Mouse (Mus musculus): ENCODE data around the gene P2ry14. TPM values are rescaled to one million over a fixed set of nuclear protein-coding genes. Genes with fewer than 3 reads are reported as not detected.

Gene P2ry14
- total RNA-seq, 1 experiment, result 0.18 TPM

GRCm38 (mm10) chr3:59097421-59097820, 56.0 kb downstream of the P2ry14 start:
- Histone ChIP-seq H3K36me3 (ENCODE audit: control insufficient read depth, insufficient read depth, low read length, poor library complexity, severe bottlenecking) (no peaks in the 10 kb centered on the region), H3K27ac (ENCODE audit: insufficient read depth, low read depth, low read length, poor library complexity, severe bottlenecking) (no peak overlapping the region), H3K4me3 (ENCODE audit: insufficient read depth in 1 of 2, low read depth in 1 of 2, low read length in 2 of 2, poor library complexity in 1 of 2, severe bottlenecking in 1 of 2) (no peak overlapping the region), H3K9ac (ENCODE audit: insufficient read depth, low read depth, low read length, poor library complexity, severe bottlenecking) (no peak overlapping the region), H3K9me3 (ENCODE audit: control insufficient read depth, insufficient read depth, low read depth, low read length) (no peaks in the 10 kb centered on the region), H3K4me1 (ENCODE audit: control insufficient read depth in 2 of 2, insufficient read depth in 2 of 2, low read length in 2 of 2, poor library complexity in 1 of 2) (no peaks in the 10 kb centered on the region)
- TF ChIP-seq ZNF384 (IDR thresholded peaks at IDR 0.05; ENCODE audit: low read depth, low read length) (no peak), MAFK (IDR thresholded peaks at IDR 0.05; ENCODE audit: insufficient read depth, low read depth, low read length) (no peak), HCFC1 (IDR thresholded peaks at IDR 0.05; ENCODE audit: borderline replicate concordance, insufficient read depth, low read length) (no peak), CHD2 (IDR thresholded peaks at IDR 0.05; ENCODE audit: low read depth, low read length) (no peak), ZC3H11A (IDR thresholded peaks at IDR 0.05; ENCODE audit: borderline replicate concordance, low read depth, low read length) (no peak)
- in situ Hi-C loops (cut with MboI; ENCODE audit: low sequenced_read_pairs in 2 of 2, unreplicated experiment in 2 of 2), result no loop called here
- no peak for DNase-seq (ENCODE audit: low read depth, low spot score)

- no peak overlapping the region for H3K27ac ChIP-seq (ENCODE audit: insufficient read depth, low read depth, low read length, poor library complexity, severe bottlenecking)
- in situ Hi-C loops (cut with MboI; ENCODE audit: low sequenced_read_pairs in 2 of 2, unreplicated experiment in 2 of 2), result no loop called here
- no peak overlapping the region for H3K9ac ChIP-seq (ENCODE audit: insufficient read depth, low read depth, low read length, poor library complexity, severe bottlenecking)
- H3K4me3 ChIP-seq (ENCODE audit: insufficient read depth in 1 of 2, low read depth in 1 of 2, low read length in 2 of 2, poor library complexity in 1 of 2, severe bottlenecking in 1 of 2), result no peak overlapping the region
- no peaks in the 10 kb centered on the region for H3K36me3 ChIP-seq (ENCODE audit: control insufficient read depth, insufficient read depth, low read length, poor library complexity, severe bottlenecking)
- H3K9me3 ChIP-seq (ENCODE audit: control insufficient read depth, insufficient read depth, low read depth, low read length), result no peaks in the 10 kb centered on the region
- TF ChIP-seq HCFC1 (IDR thresholded peaks at IDR 0.05; ENCODE audit: borderline replicate concordance, insufficient read depth, low read length), result no peak
- TF ChIP-seq MAFK (IDR thresholded peaks at IDR 0.05; ENCODE audit: insufficient read depth, low read depth, low read length), result no peak
- DNase-seq (ENCODE audit: low read depth, low spot score), result no peak
- H3K4me1 ChIP-seq (ENCODE audit: control insufficient read depth in 2 of 2, insufficient read depth in 2 of 2, low read length in 2 of 2, poor library complexity in 1 of 2), result no peaks in the 10 kb centered on the region
These were observed 60.7 kb downstream of the P2ry14 start for GRCm38 (mm10) chr3:59092702-59093101.

GRCm38 (mm10) chr3:59080919-59081318, 72.5 kb downstream of the P2ry14 start:
- Histone ChIP-seq H3K9ac (ENCODE audit: insufficient read depth, low read depth, low read length, poor library complexity, severe bottlenecking) (no peak overlapping the region), H3K36me3 (ENCODE audit: control insufficient read depth, insufficient read depth, low read length, poor library complexity, severe bottlenecking) (no peaks in the 10 kb centered on the region), H3K4me3 (ENCODE audit: insufficient read depth in 1 of 2, low read depth in 1 of 2, low read length in 2 of 2, poor library complexity in 1 of 2, severe bottlenecking in 1 of 2) (no peak overlapping the region), H3K4me1 (ENCODE audit: control insufficient read depth in 2 of 2, insufficient read depth in 2 of 2, low read length in 2 of 2, poor library complexity in 1 of 2) (peaks cover 2 to 5% of the 10 kb centered on the region in 2 experiments; a peak in 1 of 4 replicates), H3K9me3 (ENCODE audit: control insufficient read depth, insufficient read depth, low read depth, low read length) (no peaks in the 10 kb centered on the region), H3K27ac (ENCODE audit: insufficient read depth, low read depth, low read length, poor library complexity, severe bottlenecking) (no peak overlapping the region)
- in situ Hi-C loops (cut with MboI; ENCODE audit: low sequenced_read_pairs in 2 of 2, unreplicated experiment in 2 of 2), result no loop called here
- DNase-seq (ENCODE audit: low read depth, low spot score), result no peak
- TF ChIP-seq ZNF384 (IDR thresholded peaks at IDR 0.05; ENCODE audit: low read depth, low read length), result no peak
- no peak for TF ChIP-seq MAFK (IDR thresholded peaks at IDR 0.05; ENCODE audit: insufficient read depth, low read depth, low read length)
- no peak for TF ChIP-seq CHD2 (IDR thresholded peaks at IDR 0.05; ENCODE audit: low read depth, low read length)
- TF ChIP-seq ZC3H11A (IDR thresholded peaks at IDR 0.05; ENCODE audit: borderline replicate concordance, low read depth, low read length), result no peak
- no peak for TF ChIP-seq HCFC1 (IDR thresholded peaks at IDR 0.05; ENCODE audit: borderline replicate concordance, insufficient read depth, low read length)

GRCm38 (mm10) chr3:59080293-59080916, 73.0 kb downstream of the P2ry14 start:
- no peak for DNase-seq (ENCODE audit: low read depth, low spot score)
- TF ChIP-seq MAFK (IDR thresholded peaks at IDR 0.05; ENCODE audit: insufficient read depth, low read depth, low read length) (no peak), ZC3H11A (IDR thresholded peaks at IDR 0.05; ENCODE audit: borderline replicate concordance, low read depth, low read length) (no peak), CHD2 (IDR thresholded peaks at IDR 0.05; ENCODE audit: low read depth, low read length) (no peak), ZNF384 (IDR thresholded peaks at IDR 0.05; ENCODE audit: low read depth, low read length) (no peak), HCFC1 (IDR thresholded peaks at IDR 0.05; ENCODE audit: borderline replicate concordance, insufficient read depth, low read length) (no peak)
- in situ Hi-C loops (cut with MboI; ENCODE audit: low sequenced_read_pairs in 2 of 2, unreplicated experiment in 2 of 2), result no loop called here

GRCm38 (mm10) chr3:59079327-59079726, 74.1 kb downstream of the P2ry14 start:
- H3K4me1 ChIP-seq (ENCODE audit: control insufficient read depth in 2 of 2, insufficient read depth in 2 of 2, low read length in 2 of 2, poor library complexity in 1 of 2), result peaks cover 2 to 5% of the 10 kb centered on the region in 2 experiments; a peak in 1 of 4 replicates
- H3K9ac ChIP-seq (ENCODE audit: insufficient read depth, low read depth, low read length, poor library complexity, severe bottlenecking), result no peak overlapping the region
- in situ Hi-C loops (cut with MboI; ENCODE audit: low sequenced_read_pairs in 2 of 2, unreplicated experiment in 2 of 2), result no loop called here
- H3K9me3 ChIP-seq (ENCODE audit: control insufficient read depth, insufficient read depth, low read depth, low read length), result no peaks in the 10 kb centered on the region
- H3K27ac ChIP-seq (ENCODE audit: insufficient read depth, low read depth, low read length, poor library complexity, severe bottlenecking), result no peak overlapping the region
- no peaks in the 10 kb centered on the region for H3K36me3 ChIP-seq (ENCODE audit: control insufficient read depth, insufficient read depth, low read length, poor library complexity, severe bottlenecking)
- no peak overlapping the region for H3K4me3 ChIP-seq (ENCODE audit: insufficient read depth in 1 of 2, low read depth in 1 of 2, low read length in 2 of 2, poor library complexity in 1 of 2, severe bottlenecking in 1 of 2)
- peak; percentile 73 for DNase-seq (ENCODE audit: low read depth, low spot score)
- TF ChIP-seq MAFK (IDR thresholded peaks at IDR 0.05; ENCODE audit: insufficient read depth, low read depth, low read length), result peak; percentile 87
- no peak for TF ChIP-seq ZC3H11A (IDR thresholded peaks at IDR 0.05; ENCODE audit: borderline replicate concordance, low read depth, low read length)
- TF ChIP-seq CHD2 (IDR thresholded peaks at IDR 0.05; ENCODE audit: low read depth, low read length), result no peak
- no peak for TF ChIP-seq HCFC1 (IDR thresholded peaks at IDR 0.05; ENCODE audit: borderline replicate concordance, insufficient read depth, low read length)
- TF ChIP-seq ZNF384 (IDR thresholded peaks at IDR 0.05; ENCODE audit: low read depth, low read length), result no peak

More at GRCm38 (mm10) chr3:59080293-59080916, 73.0 kb downstream of the P2ry14 start:
- no peaks in the 10 kb centered on the region for H3K36me3 ChIP-seq (ENCODE audit: control insufficient read depth, insufficient read depth, low read length, poor library complexity, severe bottlenecking)
- peaks cover 2 to 5% of the 10 kb centered on the region in 2 experiments; a peak in 1 of 4 replicates for H3K4me1 ChIP-seq (ENCODE audit: control insufficient read depth in 2 of 2, insufficient read depth in 2 of 2, low read length in 2 of 2, poor library complexity in 1 of 2)
- no peak overlapping the region for H3K4me3 ChIP-seq (ENCODE audit: insufficient read depth in 1 of 2, low read depth in 1 of 2, low read length in 2 of 2, poor library complexity in 1 of 2, severe bottlenecking in 1 of 2)
- no peak overlapping the region for H3K27ac ChIP-seq (ENCODE audit: insufficient read depth, low read depth, low read length, poor library complexity, severe bottlenecking)
- H3K9me3 ChIP-seq (ENCODE audit: control insufficient read depth, insufficient read depth, low read depth, low read length), result no peaks in the 10 kb centered on the region
- H3K9ac ChIP-seq (ENCODE audit: insufficient read depth, low read depth, low read length, poor library complexity, severe bottlenecking), result no peak overlapping the region
